Mouse (Mus musculus) CH12.LX (cell line): ENCODE results near the gene Slc35d3.

Source experiments
- BHLHE40 ChIP-seq: IDR thresholded peaks from 2 replicates; pipeline ENCODE4 v1.6.1; 2011; ENCODE audit warnings: mild to moderate bottlenecking, low read depth, low read length, improper control_type of control experiment
- CTCF ChIP-seq, 2 experiments: IDR thresholded peaks in 1 of 2; conservative IDR thresholded peaks in 1 of 2; 2 replicates each; pipeline ENCODE4 v1.5.1; 2011 to 2012; ENCODE audit warnings: low read depth in 2 of 2, low read length in 2 of 2, improper control_type of control experiment in 1 of 2, inconsistent platforms in 1 of 2, mild to moderate bottlenecking in 1 of 2, moderate library complexity in 1 of 2
- E2F4 ChIP-seq: IDR thresholded peaks from 2 replicates; pipeline ENCODE4 v1.6.1; 2011; ENCODE audit warnings: low read depth, low read length, improper control_type of control experiment; ENCODE audit not compliant: insufficient replicate concordance
- ETS1 ChIP-seq: conservative IDR thresholded peaks from 2 replicates; pipeline ENCODE4 v1.6.1; 2012; ENCODE audit warnings: low read depth, mild to moderate bottlenecking, inconsistent platforms, low read length, improper control_type of control experiment, moderate library complexity
- MAFK ChIP-seq: IDR thresholded peaks from 2 replicates; pipeline ENCODE4 v1.6.1; 2011; ENCODE audit warnings: low read length, improper control_type of control experiment; ENCODE audit not compliant: insufficient replicate concordance
- MEF2A ChIP-seq: IDR thresholded peaks from 2 replicates; pipeline ENCODE4 v1.6.1; 2014; ENCODE audit warnings: low read depth, mild to moderate bottlenecking, inconsistent platforms, low read length, improper control_type of control experiment, borderline replicate concordance
- NELFE ChIP-seq: IDR thresholded peaks from 2 replicates; pipeline ENCODE4 v1.6.1; 2011; ENCODE audit warnings: low read depth, low read length, improper control_type of control experiment
- NRF1 ChIP-seq: IDR thresholded peaks from 2 replicates; pipeline ENCODE4 v1.6.1; 2014; ENCODE audit warnings: low read depth, mild to moderate bottlenecking, inconsistent platforms, low read length, improper control_type of control experiment, moderate library complexity
- POLR2A ChIP-seq: IDR thresholded peaks from 2 replicates; pipeline ENCODE4 v1.6.1; 2011; ENCODE audit warnings: low read depth, mild to moderate bottlenecking, improper control_type of control experiment, low read length
- RAD21 ChIP-seq: IDR thresholded peaks from 2 replicates; pipeline ENCODE4 v1.6.1; 2011; ENCODE audit warnings: low read depth, mild to moderate bottlenecking, low read length, improper control_type of control experiment, moderate library complexity
- RCOR1 ChIP-seq: conservative IDR thresholded peaks from 2 replicates; pipeline ENCODE4 v1.6.1; 2012; ENCODE audit warnings: low read depth, mild to moderate bottlenecking, inconsistent platforms, low read length, improper control_type of control experiment
- USF2 ChIP-seq: conservative IDR thresholded peaks from 2 replicates; pipeline ENCODE4 v1.6.1; 2011; ENCODE audit warnings: low read depth, low read length, improper control_type of control experiment
- ZMIZ1 ChIP-seq: IDR thresholded peaks from 2 replicates; pipeline ENCODE4 v1.6.1; 2012; ENCODE audit warnings: low read depth, mild to moderate bottlenecking, inconsistent platforms, low read length, improper control_type of control experiment

- TF ChIP-seq MAFK (no peak), NELFE (no peak), USF2 (no peak), POLR2A (no peak), CTCF (conservative IDR thresholded peaks at IDR 0.05 in 1 of 2, IDR thresholded peaks at IDR 0.05 in 1 of 2; ENCODE audit: low read depth in 2 of 2, low read length in 2 of 2) (no peak), E2F4 (no peak), BHLHE40 (no peak), NRF1 (no peak), RAD21 (no peak), ZMIZ1 (no peak), MEF2A (no peak), ETS1 (no peak; the same call in 1 of the 2 replicates), RCOR1 (no peak)
Observed at GRCm38 (mm10) chr10:19849771-19850365, 1.4 kb downstream of the Slc35d3 start.
